Mouse (Mus musculus): Measurements from ENCODE around the gene Tmem120b.

Gene Tmem120b

DNA sequence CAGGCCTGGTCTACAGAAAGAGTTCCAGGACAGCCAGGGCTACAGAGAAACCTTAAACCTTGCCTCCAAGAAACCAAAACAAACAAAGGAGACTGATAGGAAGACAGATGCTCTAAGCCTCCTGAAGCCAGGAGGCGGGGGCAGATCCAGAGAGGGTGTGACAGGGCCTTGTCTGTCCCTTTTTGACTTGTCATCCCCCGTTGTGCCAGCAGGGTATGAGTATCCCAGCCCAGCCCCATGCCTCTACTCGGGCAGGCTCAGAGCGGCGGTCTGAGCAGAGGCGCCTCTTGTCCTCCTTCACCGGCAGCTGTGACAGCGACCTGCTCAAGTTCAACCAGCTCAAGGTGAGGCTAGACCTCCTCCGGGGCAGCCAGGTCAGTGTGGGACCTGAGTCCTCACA is 94.7 kb downstream of the Tmem120b start:
- no peak for DNase-seq

GRCm38 (mm10) chr5:123166437-123166836 is 98.2 kb downstream of the Tmem120b start:
- no peak for DNase-seq
